Mouse (Mus musculus) heart, embryonic 11.5 days (tissue): Measurements from ENCODE around the gene Arf4. TPM values are rescaled to one million over a fixed set of nuclear protein-coding genes. Genes with fewer than 3 reads are reported as not detected.
"Not testable (repeated sequence)": the region's sequence is repeated elsewhere in the genome, so short reads cannot be mapped to it uniquely, and the experiment has no call there.

ENCODE experiments used
- ATAC-seq: fragments of 200-750 bp; cut with Nextera tagmentation; replicated peaks from 2 replicates; pipeline ENCODE4 v1.8.0; 2017; ENCODE audit warnings: moderate library complexity; ENCODE audit not compliant: insufficient number of reproducible peaks, low FRiP score, low TSS enrichment
- H3K27ac ChIP-seq: fragments of 300-500 bp; sonication (generic); 2 replicates; pipeline ENCODE4 v1.5.1; 2014; ENCODE audit warnings: mild to moderate bottlenecking, low read depth, low read length
- H3K27me3 ChIP-seq: fragments of 300-500 bp; sonication (generic); 2 replicates; pipeline ENCODE4 v1.6.1; 2014; ENCODE audit warnings: mild to moderate bottlenecking, low read length, mixed read lengths; ENCODE audit not compliant: control insufficient read depth, insufficient read depth
- H3K36me3 ChIP-seq: fragments of 300-500 bp; sonication (generic); 2 replicates; pipeline ENCODE4 v1.6.1; 2014; ENCODE audit warnings: mild to moderate bottlenecking, low read length, moderate library complexity, mixed read lengths; ENCODE audit not compliant: control insufficient read depth, insufficient read depth
- H3K4me1 ChIP-seq: fragments of 300-500 bp; sonication (generic); 2 replicates; pipeline ENCODE4 v1.6.1; 2014; ENCODE audit warnings: low read length; ENCODE audit not compliant: control insufficient read depth, insufficient read depth
- H3K4me2 ChIP-seq: fragments of 300-500 bp; sonication (generic); 2 replicates; pipeline ENCODE4 v1.6.1; 2014; ENCODE audit warnings: mild to moderate bottlenecking, moderate library complexity
- H3K4me3 ChIP-seq: fragments of 300-500 bp; sonication (generic); 2 replicates; pipeline ENCODE4 v1.5.1; 2014; ENCODE audit warnings: low read depth, low read length
- H3K9ac ChIP-seq: fragments of 300-500 bp; sonication (generic); 2 replicates; pipeline ENCODE4 v1.6.1; 2014; ENCODE audit warnings: mild to moderate bottlenecking, low read depth, low read length, moderate library complexity
- H3K9me3 ChIP-seq: fragments of 300-500 bp; sonication (generic); replicated peaks from 2 replicates; pipeline ENCODE4 v1.6.1; 2016; ENCODE audit warnings: low read length; ENCODE audit not compliant: control insufficient read depth
- WGBS: fragments of 180-500 bp; shearing (Covaris S2); extraction: QIAGEN DNeasy Blood & Tissue Kit; methylation state at CpG from one replicate; pipeline ENCODE4 v1.1.7; 2014; ENCODE audit not compliant: insufficient replicate concordance; 5-methylcytosine and 5-hydroxymethylcytosine counted together
- microRNA-seq: library from miRNA; unstranded; fragments of <30 nt; microRNA quantifications from one replicate; pipeline ENCODE4, GENCODE M21; 2016; ENCODE audit warnings: borderline number of aligned reads
- polyA plus RNA-seq: library from polyadenylated mRNA; unstranded; fragments of >200 nt; fragmentation: Nextera tagmentation; extraction: Ambion mirVana; gene quantifications from 2 replicates; pipeline ENCODE4 v1.2.1, GENCODE M21; 2014

Gene Arf4
- polyA plus RNA-seq, 1 experiment from 2014 or later: 479 TPM

DNA sequence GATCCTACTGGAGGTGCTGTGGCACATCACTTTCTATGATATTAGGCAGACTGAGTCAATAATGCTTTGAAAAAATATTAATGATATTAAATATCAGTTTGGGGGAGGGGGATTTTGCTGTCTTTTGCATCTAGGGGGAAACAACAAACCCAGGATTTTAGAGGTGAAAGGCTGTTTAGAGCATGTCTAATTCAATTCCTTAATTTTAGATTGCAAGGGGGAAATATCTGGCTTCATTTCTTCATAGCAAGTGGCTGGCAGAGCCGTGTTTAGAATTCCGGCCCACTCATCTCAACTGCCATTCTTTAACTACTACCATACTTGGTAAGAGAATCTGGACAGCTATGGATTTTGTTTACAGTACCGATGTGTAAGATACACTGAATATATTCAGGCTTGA, 55.1 kb downstream of the Arf4 start, which contains the start of gene Dnah12:
Gene Dnah12 (plus strand): TSS at position 301 of the 400 bp plus-strand sequence.
- 79% methylated on average over 3 of the region's 3 CpGs for WGBS
- no peaks in the 10 kb centered on the region for H3K36me3 ChIP-seq
- no peak within 1 kb of the TSS for H3K27ac ChIP-seq
- H3K27me3 ChIP-seq: no peaks in the 10 kb centered on the region
- H3K9ac ChIP-seq: no peak within 1 kb of the TSS
- H3K4me2 ChIP-seq: no peak within 1 kb of the TSS
- no peak for ATAC-seq
- no peak within 1 kb of the TSS for H3K4me3 ChIP-seq
- H3K9me3 ChIP-seq: no peaks in the 10 kb centered on the region
- H3K4me1 ChIP-seq: no peaks in the 10 kb centered on the region

DNA sequence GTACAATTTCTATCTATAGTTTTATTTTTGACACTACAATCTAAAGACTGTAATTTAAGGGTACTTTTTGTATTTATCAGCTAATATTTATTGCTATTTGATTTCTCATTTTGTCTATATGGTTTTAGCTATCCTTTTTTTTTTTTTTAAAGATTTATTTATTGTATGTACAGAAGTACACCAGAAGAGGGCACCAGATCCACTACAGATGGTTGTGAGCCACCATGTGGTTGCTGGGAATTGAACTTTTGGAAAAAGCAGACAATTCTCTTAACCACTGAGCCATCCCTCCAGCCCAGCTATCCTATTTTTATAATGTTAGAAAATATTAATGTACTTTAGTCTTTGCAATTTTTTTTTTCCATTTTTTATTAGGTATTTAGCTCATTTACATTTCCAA, 60.0 kb downstream of the Arf4 start:
- H3K4me2 ChIP-seq: no peak overlapping the region
- no peaks in the 10 kb centered on the region for H3K27me3 ChIP-seq
- ATAC-seq: no peak
- H3K9ac ChIP-seq: no peak overlapping the region
- H3K27ac ChIP-seq: no peak overlapping the region
- no peaks in the 10 kb centered on the region for H3K36me3 ChIP-seq
- no peak overlapping the region for H3K4me3 ChIP-seq
- H3K4me1 ChIP-seq: no peaks in the 10 kb centered on the region
- H3K9me3 ChIP-seq: no peaks in the 10 kb centered on the region

DNA sequence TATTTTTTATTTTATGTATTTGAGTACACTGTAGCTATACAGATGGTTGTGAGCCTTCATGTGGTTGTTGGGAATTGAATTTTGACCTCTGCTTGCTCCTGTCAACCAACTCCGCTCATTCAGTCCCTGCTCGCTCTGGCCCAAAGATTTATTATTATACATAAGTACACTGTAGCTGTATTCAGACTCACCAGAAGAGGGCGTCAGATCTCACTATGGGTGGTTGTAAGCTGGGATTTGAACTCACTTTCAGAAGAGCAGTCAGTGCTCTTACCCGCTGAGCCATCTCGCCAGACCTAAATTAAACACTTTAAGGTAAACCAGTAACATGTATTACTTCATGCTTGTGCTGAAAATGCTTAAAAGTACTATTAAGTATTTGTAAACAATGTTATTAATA, 67.4 kb downstream of the Arf4 start:
- H3K36me3 ChIP-seq, H3K4me3 ChIP-seq, H3K9me3 ChIP-seq, H3K27me3 ChIP-seq, ATAC-seq, H3K27ac ChIP-seq, H3K9ac ChIP-seq, H3K4me1 ChIP-seq, H3K4me2 ChIP-seq: not testable (repeated sequence)
- WGBS: 84% methylated on average over 5 of the region's 5 CpGs

Small RNA genes within 50 kb of the gene (microRNA-seq; reads per million reads assigned to microRNA genes)
- gene Mir7672: 2.2 reads per million, percentile 27 among the genes with 10 or more reads in this experiment

Other genes with a start within 250 kb of the Arf4 start
- gene Slmap, start 103.1 kb upstream of the Arf4 start, polyA plus RNA-seq: 76.2 and 91.2 TPM in 2 replicates
- 28.1 and 29.8 TPM in 2 replicates for gene Dennd6a, start 64.2 kb upstream of the Arf4 start, polyA plus RNA-seq
- gene Pde12, start 31.8 kb downstream of the Arf4 start, polyA plus RNA-seq: 11.0 and 11.4 TPM in 2 replicates
- 0.03 and 0.25 TPM in 2 replicates for gene Dnah12, start 55.2 kb downstream of the Arf4 start, polyA plus RNA-seq